Mouse (Mus musculus) mesoderm, embryonic 11.5 days (tissue): ENCODE data around the gene Fads3.

Experiments used
- DNase-seq: peaks from one replicate; pipeline ENCODE4 v3.0.0-alpha.2; 2012; ENCODE audit warnings: low read depth, low spot score

Gene Fads3

DNA sequence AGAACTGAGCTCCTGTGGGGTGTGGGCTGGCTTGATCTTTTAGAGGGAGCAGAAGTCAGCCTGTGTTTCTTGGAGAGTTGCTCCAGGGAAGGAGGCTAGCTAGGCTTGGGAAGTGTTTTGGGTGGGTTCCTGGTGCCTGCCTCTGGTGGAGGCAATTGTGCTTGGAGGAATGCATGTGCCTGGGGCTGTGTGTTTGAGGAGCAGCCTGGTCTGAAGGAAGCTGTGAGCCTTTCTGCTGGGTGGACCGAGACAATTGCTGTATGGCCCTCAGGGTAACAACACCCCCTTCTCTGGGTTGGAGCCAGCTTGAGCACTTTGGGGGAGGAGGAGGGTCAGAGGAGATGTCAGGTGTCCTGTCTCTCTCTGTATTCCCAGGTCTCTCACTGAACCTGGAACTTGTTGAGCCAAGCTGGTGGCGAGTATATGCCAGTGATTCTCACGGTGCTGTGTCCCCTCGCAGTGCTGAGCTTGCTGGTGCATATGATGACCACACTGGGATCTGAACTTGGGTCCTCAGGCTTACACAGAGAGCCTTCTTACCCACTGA, 22.1 kb upstream of the Fads3 start:
- no peak for DNase-seq

DNA sequence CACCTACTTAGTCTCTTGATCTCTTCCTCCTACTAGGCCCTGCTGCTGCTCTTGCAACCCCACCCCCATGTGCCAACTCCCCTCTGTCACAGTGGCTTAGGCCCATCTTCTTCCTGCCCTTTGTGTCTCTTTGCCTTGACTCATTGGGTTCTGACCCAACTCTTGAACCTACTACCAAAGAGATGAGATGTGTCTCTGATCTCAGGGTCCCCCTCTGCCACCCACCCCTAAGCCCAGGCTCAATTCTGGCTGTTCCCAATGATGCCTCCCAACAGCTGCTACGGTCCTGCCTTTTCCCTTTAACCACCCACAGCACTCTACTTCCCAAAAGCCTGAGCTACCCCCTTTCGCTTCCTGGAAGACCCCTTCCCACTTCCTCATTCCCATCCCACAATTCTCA, 19.4 kb upstream of the Fads3 start:
- no peak for DNase-seq

DNA sequence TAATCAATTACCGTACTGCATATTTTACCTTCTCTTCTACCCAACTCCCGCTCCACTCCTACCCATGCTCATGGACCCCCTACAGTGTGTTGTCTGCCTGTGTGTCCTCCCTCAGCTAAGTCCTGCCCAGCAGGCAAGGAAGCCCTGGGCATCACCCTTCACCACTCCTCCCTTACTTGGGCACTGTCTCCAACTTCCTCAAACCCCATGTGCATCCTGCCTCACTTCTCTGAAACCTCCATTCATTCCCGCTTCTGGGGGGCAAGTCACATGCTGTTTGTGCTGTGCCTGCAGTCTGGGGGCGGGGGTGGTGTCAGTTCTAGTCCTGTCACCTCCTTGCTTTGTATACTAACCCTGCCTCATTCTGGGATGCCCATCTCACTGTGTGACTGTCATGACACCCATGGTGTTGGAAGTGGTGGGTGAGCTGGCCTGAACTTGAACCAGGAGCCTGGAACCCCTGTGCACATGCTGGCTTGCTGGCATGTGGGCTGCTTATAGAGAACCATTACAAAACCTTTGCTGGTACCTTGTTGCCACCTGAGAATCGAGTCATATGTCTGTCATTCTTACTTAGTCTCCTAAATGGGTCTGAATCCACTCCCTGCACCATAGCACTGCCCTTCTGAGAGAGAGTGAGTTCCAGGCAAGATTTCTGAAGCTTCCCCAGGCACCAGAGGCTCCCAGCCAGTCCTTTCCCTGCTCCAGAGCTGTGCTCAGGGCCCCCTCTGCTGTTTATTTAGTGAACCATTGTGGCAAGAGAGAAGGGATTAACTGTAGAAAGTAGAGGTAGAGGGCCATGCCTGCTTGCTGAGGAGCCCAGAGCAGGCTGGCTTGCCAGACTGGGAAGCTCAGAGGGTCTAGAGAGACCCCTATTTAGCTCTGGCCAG, 18.7 kb upstream of the Fads3 start:
- no peak for DNase-seq

DNA sequence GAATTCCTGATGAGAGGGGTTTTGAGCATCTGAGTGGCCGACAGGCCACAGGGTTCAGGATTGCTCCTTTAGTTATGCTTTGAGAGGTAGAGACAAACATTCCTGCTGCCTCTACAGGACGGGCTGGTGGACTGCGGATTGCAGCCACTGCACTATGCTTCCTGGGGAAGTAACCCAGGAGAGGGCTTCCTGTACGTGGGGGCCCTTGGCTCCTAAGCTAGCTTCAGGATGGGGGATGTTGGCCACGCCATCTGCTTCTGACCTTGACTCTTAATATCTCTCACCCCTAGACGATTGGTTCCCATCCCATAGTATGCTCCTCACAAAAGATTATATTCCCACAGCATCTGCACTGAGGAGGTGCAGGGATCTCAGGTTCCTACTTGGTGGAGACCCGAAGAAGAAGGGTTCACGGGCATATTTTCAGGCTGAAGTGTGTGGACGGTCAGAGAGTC, 18.0 kb upstream of the Fads3 start:
- no peak for DNase-seq

DNA sequence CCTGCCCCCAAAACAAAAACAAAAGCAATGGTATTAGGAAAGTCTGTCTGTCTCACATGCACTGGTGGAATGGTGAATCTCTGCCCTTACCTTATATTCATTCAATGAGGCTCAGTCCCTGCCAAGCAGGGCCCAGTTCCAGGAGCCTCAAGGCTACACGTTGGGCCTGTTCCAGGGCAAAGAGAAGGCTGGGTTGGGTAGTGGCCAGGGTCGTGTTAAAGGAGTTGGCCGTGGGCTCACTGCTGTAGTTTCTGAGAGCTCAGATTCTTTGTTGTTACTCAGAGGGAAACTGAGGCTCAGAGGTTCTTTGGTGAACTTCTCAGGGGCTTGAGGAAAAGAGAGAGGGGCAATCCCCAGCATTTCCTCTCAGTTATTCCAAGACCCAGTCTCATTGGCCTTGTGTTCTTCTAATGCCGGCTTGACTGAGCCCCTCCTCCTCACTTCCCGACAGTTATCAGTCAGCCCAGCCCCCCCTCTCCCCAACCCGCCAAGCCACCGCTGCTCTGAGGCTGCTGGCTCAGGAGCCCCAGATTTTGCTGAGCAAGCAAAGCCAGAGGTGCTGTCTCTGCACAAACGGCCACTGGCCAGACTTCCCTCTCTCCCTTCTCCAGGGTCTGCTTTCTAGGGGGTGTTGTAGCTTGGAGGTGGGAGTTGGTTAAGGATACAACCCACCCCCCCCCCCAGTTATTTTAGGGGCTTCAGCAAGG, 16.0 kb upstream of the Fads3 start:
- peak; percentile 55 for DNase-seq

DNA sequence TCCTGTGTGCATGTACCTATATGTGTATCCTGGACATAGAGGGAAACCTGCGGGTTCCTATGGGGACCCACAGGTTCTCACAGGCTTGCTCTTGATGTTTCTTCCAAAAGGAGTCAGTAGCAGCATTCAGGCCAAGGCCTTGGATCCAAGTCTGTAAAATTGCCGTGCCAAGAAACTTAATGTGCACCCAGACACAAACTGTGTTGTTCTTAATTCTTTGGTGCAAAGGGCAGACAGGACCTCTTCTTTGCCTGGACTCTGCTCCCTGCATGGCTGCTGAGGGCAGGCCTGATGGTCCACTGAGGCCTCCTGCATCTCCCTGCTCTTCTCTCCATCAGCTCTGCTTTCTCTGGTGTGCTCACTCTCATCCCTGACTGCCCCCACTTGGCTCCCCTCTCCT, 11.6 kb upstream of the Fads3 start:
- no peak for DNase-seq

DNA sequence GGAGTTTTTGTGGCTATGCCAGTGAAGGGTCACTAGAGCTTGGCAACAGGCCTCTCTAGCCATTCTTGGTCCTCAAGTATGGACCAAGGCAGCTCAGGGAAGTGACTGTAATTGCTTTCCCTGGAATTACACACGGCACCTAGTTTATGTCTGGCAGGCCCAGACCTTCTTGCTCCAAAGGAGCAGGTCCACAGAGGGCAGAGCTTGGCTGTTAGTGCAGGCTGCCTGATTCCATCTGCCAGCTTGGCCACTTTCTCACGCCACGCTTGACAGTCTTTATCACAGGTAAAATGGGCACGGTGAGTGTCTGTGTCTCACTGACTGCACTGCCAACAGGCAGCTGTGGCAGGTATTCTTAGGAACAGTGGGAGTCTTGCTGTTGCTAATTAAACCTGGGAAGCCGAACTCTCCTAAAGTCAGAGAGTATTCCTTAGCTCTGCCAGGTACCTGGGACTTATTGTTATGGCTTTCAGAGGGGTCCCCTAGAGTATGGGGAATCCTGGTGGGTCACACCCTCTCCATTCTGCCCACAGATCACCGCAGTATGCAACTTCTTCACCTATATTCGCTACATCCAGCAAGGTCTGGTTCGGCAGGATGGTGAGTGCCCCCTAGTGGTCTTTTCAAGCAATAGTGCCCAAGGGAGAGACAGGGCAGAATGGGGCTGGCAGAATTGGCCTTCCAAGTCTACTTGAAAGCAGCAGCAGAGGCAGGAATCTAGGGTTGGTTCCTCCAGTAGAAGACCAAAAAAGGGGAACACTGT, 8.0 kb upstream of the Fads3 start:
- peak; percentile 70 for DNase-seq

DNA sequence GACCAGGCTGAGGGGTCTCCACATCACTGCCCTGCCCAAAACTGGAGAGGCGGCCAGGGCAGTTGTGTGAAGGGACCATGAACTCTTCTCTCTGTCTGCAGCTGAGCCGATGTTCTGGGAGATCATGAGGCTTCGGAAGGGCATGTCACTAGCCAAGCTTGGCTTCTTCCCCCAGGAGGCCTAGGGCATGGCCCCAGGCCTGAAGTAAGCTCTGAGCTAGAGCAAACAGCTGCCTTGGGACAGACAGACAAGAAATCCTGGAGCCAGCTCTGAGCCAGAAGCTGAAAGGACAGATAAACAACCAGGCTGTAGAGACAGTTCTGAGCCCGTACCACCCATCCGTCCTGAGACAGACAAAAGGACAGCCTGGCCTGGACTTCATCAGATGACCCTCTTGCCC, 7.0 kb upstream of the Fads3 start:
- no peak for DNase-seq

DNA sequence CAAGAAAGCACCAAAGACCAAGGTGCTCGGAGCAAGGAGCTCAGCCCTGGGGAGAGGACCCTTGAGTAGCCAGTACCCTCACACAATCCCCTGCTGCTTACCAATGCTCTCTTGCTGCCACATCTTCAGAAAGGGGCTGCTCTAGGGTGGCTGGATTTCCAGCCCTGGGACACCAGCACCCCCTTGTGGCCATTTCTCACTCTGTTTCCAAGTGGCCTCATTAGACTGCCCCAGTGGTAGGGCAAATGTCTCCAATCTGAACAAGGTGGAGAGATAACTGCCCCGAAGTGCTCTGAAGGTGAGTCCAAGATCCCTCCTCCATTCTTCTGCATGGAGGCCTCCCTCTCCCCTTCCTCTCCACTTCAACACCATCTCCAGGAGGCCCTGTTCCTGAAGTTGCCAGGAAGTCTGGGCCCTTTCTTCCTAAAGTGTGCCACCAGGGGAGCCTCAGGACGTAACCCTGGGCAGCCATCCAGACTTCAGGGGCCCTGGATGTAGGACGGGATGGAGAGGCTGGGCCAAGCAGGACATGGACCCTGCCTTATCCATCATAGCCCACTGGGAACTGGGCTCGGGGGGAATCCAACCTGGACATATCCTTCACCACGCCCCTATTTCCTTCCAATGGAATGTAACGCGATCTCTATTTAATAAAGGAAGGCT, 6.5 kb upstream of the Fads3 start:
- peak; percentile 86 for DNase-seq

DNA sequence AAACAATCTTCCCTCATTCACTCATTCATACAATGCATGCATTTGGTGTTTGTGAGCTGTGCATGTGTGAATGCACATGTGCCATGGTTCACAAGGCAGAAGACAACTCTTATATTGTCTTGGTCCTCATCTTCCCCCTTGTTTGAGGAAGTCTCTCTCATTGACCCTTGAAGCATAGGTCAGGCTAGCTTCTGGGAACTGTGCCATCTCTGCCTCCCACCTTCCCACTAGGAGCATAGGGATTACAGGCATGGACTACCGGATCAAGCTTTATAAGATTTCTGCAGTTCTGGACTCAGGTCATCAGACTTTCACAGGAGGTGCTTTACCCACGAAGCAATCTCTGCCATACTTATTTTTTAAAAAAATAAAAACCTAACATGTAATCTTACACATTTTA, 3.8 kb upstream of the Fads3 start:
- no peak for DNase-seq

DNA sequence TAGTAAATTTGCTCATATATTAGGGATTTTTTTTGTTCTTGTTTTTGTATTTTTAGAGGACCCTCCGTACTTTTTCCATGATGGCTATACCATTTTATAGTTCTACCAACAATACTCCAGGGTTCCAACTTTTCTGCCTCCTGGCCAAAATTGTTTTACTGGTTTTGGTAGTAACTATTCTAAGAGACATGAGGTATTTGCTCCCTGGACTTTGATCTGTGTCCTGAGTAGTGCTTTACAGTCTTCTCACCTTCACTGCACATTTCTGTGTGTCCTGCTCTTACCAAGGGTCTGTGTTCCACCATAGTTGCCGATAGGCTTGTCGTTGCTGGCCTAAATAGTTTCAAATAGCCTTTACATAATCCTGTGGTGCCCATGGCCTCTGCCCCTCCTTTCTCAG, 3.0 kb upstream of the Fads3 start:
- DNase-seq = no peak

DNA sequence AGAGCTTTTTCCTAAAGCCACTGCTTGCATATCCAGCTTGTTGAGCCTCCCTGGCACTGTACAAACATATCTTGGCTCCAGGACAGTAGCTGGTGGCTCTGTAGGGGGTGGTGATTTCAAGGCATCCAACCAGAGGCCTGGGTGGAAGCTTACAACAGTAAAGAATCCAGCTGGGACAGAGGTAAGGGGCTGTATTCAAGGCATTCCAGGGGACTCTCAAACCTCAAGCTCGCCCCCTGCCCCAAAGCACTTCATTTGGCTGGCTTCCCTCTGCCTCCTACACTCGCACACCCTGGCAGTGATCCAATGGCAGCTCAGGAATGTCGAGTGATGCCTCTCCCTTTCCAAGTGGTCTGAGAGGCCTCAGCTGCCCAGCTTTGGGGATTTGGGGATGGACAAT, 2.5 kb upstream of the Fads3 start:
- DNase-seq = no peak

DNA sequence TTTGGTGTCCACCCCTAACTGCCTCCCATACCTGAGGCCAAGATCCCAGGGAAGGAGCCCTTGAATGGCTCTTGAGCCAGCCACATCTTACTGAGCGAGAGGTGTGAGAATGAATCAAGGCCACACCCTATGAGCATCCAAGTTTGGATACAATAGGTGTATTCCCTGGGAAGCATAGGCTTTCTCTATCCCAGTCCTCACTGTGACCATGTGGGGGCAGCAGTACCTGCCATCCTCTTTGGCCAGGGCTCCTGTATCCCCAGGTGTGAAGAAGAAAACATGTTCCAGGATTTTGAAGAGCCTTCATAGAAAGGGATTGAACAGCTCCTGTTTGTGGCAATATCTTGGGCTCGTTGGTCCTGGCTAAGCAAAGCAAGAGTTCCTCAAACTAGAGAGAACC, 1.8 kb upstream of the Fads3 start:
- DNase-seq = no peak

DNA sequence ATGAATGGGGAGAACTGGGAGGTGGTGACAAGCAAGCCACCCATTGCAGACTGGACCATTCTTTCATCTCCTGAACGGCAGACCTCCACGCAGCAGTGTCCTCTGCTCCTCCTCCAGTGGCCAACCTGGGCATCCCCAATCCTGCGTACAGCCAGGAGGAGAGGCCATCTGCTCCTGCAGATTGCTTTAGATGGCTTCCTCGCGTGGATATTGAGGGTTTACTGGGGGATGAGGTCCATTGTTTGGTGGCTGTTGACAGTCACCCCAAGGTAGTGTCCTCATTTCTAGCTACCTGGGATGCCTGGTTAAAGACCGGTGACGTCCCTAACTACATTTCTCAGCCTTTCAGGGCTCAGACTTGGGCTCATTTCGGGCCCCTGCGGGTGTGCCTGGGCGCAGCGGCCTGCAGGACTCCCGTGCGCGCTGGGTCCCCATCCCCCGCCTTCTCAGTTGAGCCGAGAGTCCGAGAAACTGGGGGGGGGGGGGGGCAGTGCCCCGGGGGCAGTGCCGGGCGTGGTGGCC, 442 bp upstream of the Fads3 start:
- DNase-seq = no peak

DNA sequence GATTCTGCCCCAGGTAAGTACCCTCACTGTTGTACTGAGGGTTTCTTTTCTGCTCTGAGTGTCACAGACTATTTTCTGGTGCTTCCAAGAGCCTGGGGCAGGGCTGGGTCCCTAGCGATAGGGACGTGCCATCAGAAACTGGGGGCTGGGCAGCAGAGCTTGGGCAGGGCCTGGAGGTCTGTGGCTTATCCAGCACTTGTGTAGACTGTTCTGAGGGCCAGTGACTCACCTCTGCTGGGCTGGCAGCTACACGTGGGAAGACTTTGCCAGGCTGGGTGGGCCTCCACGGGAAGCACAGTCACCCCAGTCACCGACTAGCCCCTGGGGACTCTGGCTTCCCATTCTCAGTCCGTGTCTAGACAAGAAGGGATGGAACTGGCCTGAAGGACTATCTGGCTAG, 863 bp downstream of the Fads3 start:
- DNase-seq = no peak

DNA sequence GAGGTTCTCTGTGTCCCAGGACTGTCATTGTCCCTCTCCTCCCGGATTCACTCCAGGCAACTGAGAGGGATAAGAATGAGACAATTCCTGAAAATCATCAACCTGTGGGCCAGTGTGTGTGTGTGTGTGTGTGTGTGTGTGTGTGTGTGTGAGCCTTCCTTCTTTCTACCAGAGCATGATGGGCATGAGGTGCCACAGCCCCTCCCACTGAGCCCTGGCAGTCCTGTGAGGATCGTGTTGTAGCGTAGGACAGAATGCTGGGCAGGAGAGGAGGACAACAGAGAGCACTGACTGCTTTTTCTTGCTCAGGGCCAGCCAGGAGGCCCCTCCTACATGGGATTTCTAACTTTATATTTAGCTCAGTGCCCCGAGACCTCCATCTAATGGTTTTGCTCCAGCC, 1.4 kb downstream of the Fads3 start:
- DNase-seq = no peak

DNA sequence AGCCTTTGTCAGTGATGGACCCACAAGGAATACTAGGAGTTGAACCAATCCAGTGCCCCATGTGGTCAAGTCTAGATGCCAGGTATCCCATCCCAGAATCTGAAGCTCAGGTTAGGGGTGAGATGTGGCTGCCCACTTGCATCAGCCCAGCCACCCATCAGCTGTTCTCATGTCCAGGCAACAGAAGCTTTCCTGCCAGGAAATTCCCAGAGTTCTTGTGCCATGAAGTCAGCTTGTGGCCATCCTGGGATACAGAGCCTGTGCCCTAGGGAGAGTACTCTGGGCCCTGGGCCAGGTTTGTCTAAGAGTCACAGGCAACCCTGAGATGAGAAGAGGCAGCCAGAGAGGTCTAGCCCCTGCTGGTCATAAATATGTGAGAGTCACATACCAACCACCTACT, 2.3 kb downstream of the Fads3 start:
- no peak for DNase-seq

DNA sequence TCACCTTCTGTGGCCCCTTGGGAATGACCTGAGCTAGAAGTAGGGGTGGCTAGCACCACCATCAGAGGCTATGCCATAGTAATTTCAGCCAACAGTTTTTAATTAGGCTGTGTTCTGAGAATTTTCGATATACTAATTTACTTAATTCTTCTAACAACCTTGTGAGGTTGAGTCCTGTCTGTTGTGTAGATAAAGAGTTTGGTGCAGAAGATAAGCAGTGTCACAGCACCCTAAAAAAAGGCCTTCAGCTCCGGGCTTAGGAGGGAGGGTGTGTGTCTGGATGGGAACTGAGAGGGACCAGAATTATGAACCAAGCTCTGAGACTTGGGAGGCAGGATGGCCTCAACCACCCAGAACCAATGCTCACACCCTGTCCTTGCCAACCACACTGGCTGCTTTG, 4.3 kb downstream of the Fads3 start:
- DNase-seq = no peak

DNA sequence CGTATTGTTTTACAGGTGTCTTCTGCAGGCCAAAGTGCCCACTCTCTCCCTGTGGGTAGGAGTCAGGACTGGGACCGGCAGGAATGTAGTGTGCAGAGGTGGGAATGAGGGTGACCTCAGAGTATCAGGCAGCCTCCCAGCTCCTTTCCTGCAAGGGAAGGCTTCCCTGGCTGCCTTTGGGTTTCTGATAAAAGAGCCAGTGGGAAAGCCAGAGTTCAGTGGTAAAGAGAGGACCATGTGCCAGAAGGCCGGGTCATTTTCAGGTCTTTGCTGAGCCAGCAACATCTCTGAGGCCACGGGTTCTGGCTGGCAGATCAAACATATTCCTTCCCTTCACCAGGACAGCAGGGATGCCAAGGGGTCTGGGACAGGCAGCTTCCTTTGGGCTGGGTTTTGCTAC, 5.0 kb downstream of the Fads3 start:
- no peak for DNase-seq

DNA sequence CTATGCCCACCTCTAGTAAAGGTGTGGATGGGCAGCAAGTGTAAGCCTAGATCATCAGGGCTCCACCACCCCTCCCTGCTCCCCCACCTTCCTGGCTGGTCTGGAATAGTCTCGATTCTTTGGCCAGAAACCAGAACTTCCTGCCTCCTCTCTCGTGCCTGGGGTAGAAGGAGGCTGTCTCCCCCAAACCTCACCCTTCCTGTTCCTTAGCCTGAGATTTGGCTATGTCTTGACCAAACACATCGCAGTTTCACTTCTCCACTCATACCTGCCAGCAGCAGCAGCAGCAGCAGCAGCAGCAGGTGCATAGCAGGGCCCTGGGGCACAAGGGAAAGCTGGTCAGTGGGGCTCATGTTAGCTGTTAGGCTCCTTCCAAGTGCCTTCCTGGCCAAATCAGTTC, 5.6 kb downstream of the Fads3 start:
- DNase-seq = no peak

DNA sequence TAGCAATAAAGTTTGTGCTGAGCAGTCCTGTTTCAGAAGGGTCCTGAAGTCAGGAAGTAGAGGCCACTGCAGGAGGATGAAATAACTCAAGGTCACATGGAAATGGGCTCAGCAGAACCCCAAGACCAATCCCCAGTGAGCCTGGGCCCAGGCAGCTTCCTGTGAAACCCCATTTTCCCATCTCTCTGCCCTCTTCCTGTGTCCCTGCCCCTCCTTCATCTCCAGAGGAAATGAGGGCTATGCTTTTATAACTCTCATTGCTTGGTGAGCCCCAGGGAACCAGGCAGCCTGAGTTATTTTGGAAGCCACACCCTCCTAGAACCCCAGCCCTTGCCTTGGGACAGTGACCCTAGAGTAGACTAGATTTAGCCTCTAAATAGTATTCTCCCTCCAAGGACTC, 8.2 kb downstream of the Fads3 start:
- no peak for DNase-seq
